Mouse (Mus musculus) thymus, postnatal 0 days (tissue): ENCODE measurements around the gene Tbl1xr1. TPM values are rescaled to one million over a fixed set of nuclear protein-coding genes. Genes with fewer than 3 reads are reported as not detected.

ENCODE experiments used
- DNase-seq: peaks from one replicate; pipeline ENCODE4 v3.0.0-alpha.2; 2015; ENCODE audit warnings: low spot score
- polyA plus RNA-seq: library from polyadenylated mRNA; unstranded; fragments of >200 nt; fragmentation: Nextera tagmentation; extraction: Ambion mirVana; gene quantifications from 2 replicates; pipeline ENCODE4 v1.2.1, GENCODE M21; 2015

Tbl1xr1 gene
- polyA plus RNA-seq, result 27.0 and 30.6 TPM in 2 replicates

- DNase-seq, result peak; percentile 95
These were observed at the start of gene Tbl1xr1 for GRCm38 (mm10) chr3:22076561-22076935. TSS of gene Tbl1xr1 (plus strand) at chr3:22076652.

- no peak for DNase-seq
These were observed 38.4 kb upstream of the Tbl1xr1 start for GRCm38 (mm10) chr3:22038004-22038403.

GRCm38 (mm10) chr3:22039036-22039795, 37.2 kb upstream of the Tbl1xr1 start:
- DNase-seq, result no peak

GRCm38 (mm10) chr3:22040627-22041026, 35.8 kb upstream of the Tbl1xr1 start:
- peak; percentile 27 for DNase-seq

GRCm38 (mm10) chr3:22047203-22047602, 29.2 kb upstream of the Tbl1xr1 start:
- no peak for DNase-seq

GRCm38 (mm10) chr3:22056664-22057328, 19.7 kb upstream of the Tbl1xr1 start:
- DNase-seq, result no peak

GRCm38 (mm10) chr3:22058206-22058804, 18.1 kb upstream of the Tbl1xr1 start:
- no peak for DNase-seq

GRCm38 (mm10) chr3:22061163-22061562, 15.3 kb upstream of the Tbl1xr1 start:
- no peak for DNase-seq

GRCm38 (mm10) chr3:22068621-22069020, 7.8 kb upstream of the Tbl1xr1 start:
- no peak for DNase-seq

GRCm38 (mm10) chr3:22073916-22074315, 2.5 kb upstream of the Tbl1xr1 start:
- no peak for DNase-seq

GRCm38 (mm10) chr3:22074591-22075294, 1.7 kb upstream of the Tbl1xr1 start:
- DNase-seq, result peak; percentile 51

- DNase-seq, result no peak
These were observed 950 bp upstream of the Tbl1xr1 start for GRCm38 (mm10) chr3:22075517-22075886.

- DNase-seq, result peak; percentile 94
These were observed 428 bp upstream of the Tbl1xr1 start for GRCm38 (mm10) chr3:22075887-22076560.

GRCm38 (mm10) chr3:22076936-22077656, 644 bp downstream of the Tbl1xr1 start:
- DNase-seq, result peak; percentile 76

GRCm38 (mm10) chr3:22077657-22078475, 1.4 kb downstream of the Tbl1xr1 start:
- peak; percentile 42 for DNase-seq

- no peak for DNase-seq
These were observed 2.1 kb downstream of the Tbl1xr1 start for GRCm38 (mm10) chr3:22078529-22078928.

- DNase-seq, result no peak
These were observed 5.4 kb downstream of the Tbl1xr1 start for GRCm38 (mm10) chr3:22081869-22082268.

GRCm38 (mm10) chr3:22082823-22083222, 6.4 kb downstream of the Tbl1xr1 start:
- no peak for DNase-seq

- no peak for DNase-seq
These were observed 8.0 kb downstream of the Tbl1xr1 start for GRCm38 (mm10) chr3:22084222-22084996.
